Mouse (Mus musculus) C2C12 (cell line): ENCODE measurements around the gene Gcm1.

Experiments used
- CTCF ChIP-seq: IDR thresholded peaks from one replicate; pipeline ENCODE4 v1.5.1; 2011; ENCODE audit not compliant: control insufficient read depth, insufficient read depth, insufficient read length
- FOSL1 ChIP-seq: IDR thresholded peaks from one replicate; pipeline ENCODE4 v1.8.0; 2011; ENCODE audit warnings: mild to moderate bottlenecking, low read length; ENCODE audit not compliant: poor library complexity, insufficient read depth, severe bottlenecking
- MYOG ChIP-seq: IDR thresholded peaks from one replicate; pipeline ENCODE4 v1.6.1; 2011; ENCODE audit not compliant: control insufficient read depth, insufficient read length; ENCODE audit errors: extremely low read depth
- USF1 ChIP-seq: IDR thresholded peaks from one replicate; pipeline ENCODE4 v1.6.1; 2011; ENCODE audit warnings: low read depth, mild to moderate bottlenecking, control low read depth, moderate library complexity

DNA sequence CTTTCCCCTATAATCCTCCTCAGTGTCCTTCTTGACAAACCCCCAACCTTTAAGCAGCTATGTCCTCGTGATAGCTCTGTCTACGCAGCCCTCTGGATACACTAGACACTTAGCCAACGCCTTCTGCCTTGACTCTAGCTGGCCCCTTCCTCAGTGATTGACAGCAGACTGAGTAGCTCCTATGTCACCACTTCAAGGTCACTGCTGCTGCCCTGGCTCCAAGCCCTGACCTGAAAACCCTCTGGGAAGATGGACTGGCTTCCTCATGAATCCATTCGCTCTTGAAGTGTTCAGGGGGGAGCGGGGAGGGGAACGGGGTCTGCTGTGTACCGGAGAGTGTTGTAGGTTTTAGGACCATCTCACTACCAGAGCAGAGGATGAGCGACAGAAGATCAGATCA, 15.9 kb upstream of the Gcm1 start:
- TF ChIP-seq CTCF (no peak), USF1 (no peak), MYOG (no peak), FOSL1 (no peak)
